Mouse (Mus musculus) myocyte (in vitro differentiated cells): ENCODE results near the gene Amer2. TPM values are rescaled to one million over a fixed set of nuclear protein-coding genes. Genes with fewer than 3 reads are reported as not detected.

Source experiments
- H3K27me3 ChIP-seq: one replicate; pipeline ENCODE4 v1.6.1; 2011; ENCODE audit not compliant: control insufficient read depth, insufficient read depth, insufficient read length
- H3K36me3 ChIP-seq: one replicate; pipeline ENCODE4 v1.6.1; 2011; ENCODE audit not compliant: control insufficient read depth, insufficient read depth
- H3K4me2 ChIP-seq: one replicate; pipeline ENCODE4 v1.6.1; 2011; ENCODE audit warnings: low read depth, control low read depth
- H3K4me3 ChIP-seq: one replicate; pipeline ENCODE4 v1.5.1; 2011; ENCODE audit warnings: mild to moderate bottlenecking, control low read depth, moderate library complexity
- H3K79me2 ChIP-seq: one replicate; pipeline ENCODE4 v1.6.1; 2011; ENCODE audit not compliant: control insufficient read depth, insufficient read depth
- H3ac ChIP-seq: one replicate; pipeline ENCODE4 v1.6.1; 2011; ENCODE audit not compliant: control insufficient read depth, insufficient read length
- CEBPB ChIP-seq: IDR thresholded peaks from 2 replicates; pipeline ENCODE4 v1.6.1; 2011; ENCODE audit warnings: mild to moderate bottlenecking, moderate library complexity; ENCODE audit not compliant: poor library complexity, insufficient read depth, severe bottlenecking
- E2F4 ChIP-seq: IDR thresholded peaks from one replicate; pipeline ENCODE4 v1.6.1; 2011; ENCODE audit warnings: mild to moderate bottlenecking, control low read depth, moderate library complexity; ENCODE audit not compliant: insufficient read depth
- MAX ChIP-seq: IDR thresholded peaks from one replicate; pipeline ENCODE4 v1.6.1; 2011; ENCODE audit warnings: low read depth, mild to moderate bottlenecking, control low read depth
- MYOD1 ChIP-seq, 3 experiments: IDR thresholded peaks; one replicate each; pipeline ENCODE4 v1.6.1; 2011; ENCODE audit warnings: control low read depth in 2 of 3, low read depth in 2 of 3, mild to moderate bottlenecking in 2 of 3, moderate library complexity in 1 of 3; ENCODE audit not compliant: insufficient read length in 2 of 3, control insufficient read depth in 1 of 3
- MYOG ChIP-seq, 3 experiments: IDR thresholded peaks; one replicate each; pipeline ENCODE4 v1.6.1; 2011; ENCODE audit warnings: control low read depth in 2 of 3, low read depth in 2 of 3, mild to moderate bottlenecking in 2 of 3; ENCODE audit not compliant: insufficient read length in 2 of 3, control insufficient read depth in 1 of 3, insufficient read depth in 1 of 3
- POLR2A ChIP-seq: IDR thresholded peaks from one replicate; pipeline ENCODE4 v1.6.1; 2011; ENCODE audit warnings: low read depth, mild to moderate bottlenecking, control low read depth, moderate library complexity; ENCODE audit not compliant: insufficient read length
- POLR2AphosphoS2 ChIP-seq: IDR thresholded peaks from one replicate; pipeline ENCODE4 v1.6.1; 2011; ENCODE audit warnings: low read depth, control low read depth; ENCODE audit not compliant: insufficient read length
- REST ChIP-seq: IDR thresholded peaks from one replicate; pipeline ENCODE4 v1.6.1; 2011; ENCODE audit warnings: mild to moderate bottlenecking, control low read depth, moderate library complexity; ENCODE audit not compliant: insufficient read depth, insufficient read length
- SRF ChIP-seq: IDR thresholded peaks from one replicate; pipeline ENCODE4 v1.6.1; 2011; ENCODE audit warnings: low read depth; ENCODE audit not compliant: control insufficient read depth, insufficient read length
- TCF12 ChIP-seq: IDR thresholded peaks from one replicate; pipeline ENCODE4 v1.6.1; 2011; ENCODE audit warnings: mild to moderate bottlenecking, control low read depth; ENCODE audit not compliant: poor library complexity, insufficient read depth, severe bottlenecking
- TCF3 ChIP-seq: IDR thresholded peaks from one replicate; pipeline ENCODE4 v1.6.1; 2011; ENCODE audit warnings: low read depth, control low read depth; ENCODE audit not compliant: insufficient read length
- USF1 ChIP-seq: IDR thresholded peaks from one replicate; pipeline ENCODE4 v1.6.1; 2011; ENCODE audit warnings: low read depth, mild to moderate bottlenecking, control low read depth, moderate library complexity
- polyA plus RNA-seq: library from polyadenylated mRNA; unstranded; fragments of >200 nt; fragmentation: generic; extraction: Trizol; gene quantifications from one replicate; pipeline ENCODE4 v1.2.1, GENCODE M21; 2012; ENCODE audit warnings: missing spikeins

The Amer2 gene
- polyA plus RNA-seq, 1 experiment: not detected

GRCm38 (mm10) chr14:60388332-60388731 is 15.3 kb downstream of the Amer2 start:
- no peak overlapping the region for H3ac ChIP-seq
- TF ChIP-seq USF1 (no peak), MYOD1 (IDR thresholded peaks at IDR 0.05; ENCODE audit: control insufficient read depth in 1 of 3, insufficient read length in 2 of 3, low read depth in 2 of 3) (no peak), E2F4 (no peak), TCF3 (no peak), SRF (no peak), TCF12 (no peak), POLR2A (no peak), CEBPB (no peak), MYOG (IDR thresholded peaks at IDR 0.05; ENCODE audit: control insufficient read depth in 1 of 3, insufficient read depth in 1 of 3, insufficient read length in 2 of 3, low read depth in 2 of 3) (no peak), REST (no peak), POLR2AphosphoS2 (no peak), MAX (no peak)
- no peaks in the 10 kb centered on the region for H3K79me2 ChIP-seq
- no peak overlapping the region for H3K4me3 ChIP-seq
- peaks cover 23% of the 10 kb centered on the region for H3K27me3 ChIP-seq
- no peak overlapping the region for H3K4me2 ChIP-seq
- H3K36me3 ChIP-seq: no peaks in the 10 kb centered on the region

GRCm38 (mm10) chr14:60392202-60392601 is 19.1 kb downstream of the Amer2 start:
- Histone ChIP-seq H3K36me3 (no peaks in the 10 kb centered on the region), H3K4me2 (no peak overlapping the region), H3ac (no peak overlapping the region), H3K4me3 (no peak overlapping the region), H3K79me2 (no peaks in the 10 kb centered on the region), H3K27me3 (peaks cover 20% of the 10 kb centered on the region)
- TF ChIP-seq POLR2AphosphoS2 (no peak), MAX (no peak), E2F4 (no peak), POLR2A (no peak), TCF12 (no peak), MYOD1 (IDR thresholded peaks at IDR 0.05; ENCODE audit: control insufficient read depth in 1 of 3, insufficient read length in 2 of 3, low read depth in 2 of 3) (no peak), MYOG (IDR thresholded peaks at IDR 0.05; ENCODE audit: control insufficient read depth in 1 of 3, insufficient read depth in 1 of 3, insufficient read length in 2 of 3, low read depth in 2 of 3) (no peak)

GRCm38 (mm10) chr14:60397321-60397720 is 24.3 kb downstream of the Amer2 start:
- TF ChIP-seq MAX (no peak), CEBPB (no peak), USF1 (no peak), SRF (no peak), MYOD1 (IDR thresholded peaks at IDR 0.05; ENCODE audit: control insufficient read depth in 1 of 3, insufficient read length in 2 of 3, low read depth in 2 of 3) (no peak), E2F4 (no peak), TCF12 (no peak), POLR2AphosphoS2 (no peak), TCF3 (no peak), REST (no peak), MYOG (IDR thresholded peaks at IDR 0.05; ENCODE audit: control insufficient read depth in 1 of 3, insufficient read depth in 1 of 3, insufficient read length in 2 of 3, low read depth in 2 of 3) (no peak)
- Histone ChIP-seq H3K4me3 (no peak overlapping the region), H3K27me3 (peaks cover 18% of the 10 kb centered on the region), H3K4me2 (no peak overlapping the region), H3ac (no peak overlapping the region), H3K79me2 (no peaks in the 10 kb centered on the region), H3K36me3 (no peaks in the 10 kb centered on the region)

- Histone ChIP-seq H3ac (no peak overlapping the region), H3K27me3 (peaks cover 14% of the 10 kb centered on the region), H3K4me3 (no peak overlapping the region), H3K79me2 (no peaks in the 10 kb centered on the region), H3K36me3 (no peaks in the 10 kb centered on the region), H3K4me2 (no peak overlapping the region)
- no peak for TF ChIP-seq MAX
- TF ChIP-seq POLR2A: no peak
- TF ChIP-seq TCF3: no peak
- no peak for TF ChIP-seq POLR2AphosphoS2
- no peak for TF ChIP-seq MYOG (IDR thresholded peaks at IDR 0.05; ENCODE audit: control insufficient read depth in 1 of 3, insufficient read depth in 1 of 3, insufficient read length in 2 of 3, low read depth in 2 of 3)
- no peak for TF ChIP-seq USF1
- TF ChIP-seq MYOD1 (IDR thresholded peaks at IDR 0.05; ENCODE audit: control insufficient read depth in 1 of 3, insufficient read length in 2 of 3, low read depth in 2 of 3): no peak
- TF ChIP-seq CEBPB: no peak
- TF ChIP-seq SRF: no peak
- no peak for TF ChIP-seq E2F4
- TF ChIP-seq REST: no peak
- TF ChIP-seq TCF12: no peak
These were observed 25.8 kb downstream of the Amer2 start for GRCm38 (mm10) chr14:60398861-60399260.

- Histone ChIP-seq H3K79me2 (no peaks in the 10 kb centered on the region), H3K36me3 (no peaks in the 10 kb centered on the region), H3K4me2 (no peak overlapping the region), H3ac (no peak overlapping the region), H3K4me3 (no peak overlapping the region), H3K27me3 (peaks cover 10% of the 10 kb centered on the region)
- TF ChIP-seq SRF (no peak), MYOD1 (IDR thresholded peaks at IDR 0.05; ENCODE audit: control insufficient read depth in 1 of 3, insufficient read length in 2 of 3, low read depth in 2 of 3) (no peak), CEBPB (no peak), TCF12 (no peak), REST (no peak), E2F4 (no peak), USF1 (no peak), POLR2AphosphoS2 (no peak), POLR2A (no peak), MAX (no peak), MYOG (IDR thresholded peaks at IDR 0.05; ENCODE audit: control insufficient read depth in 1 of 3, insufficient read depth in 1 of 3, insufficient read length in 2 of 3, low read depth in 2 of 3) (no peak), TCF3 (no peak)
These were observed 30.2 kb downstream of the Amer2 start for GRCm38 (mm10) chr14:60403228-60403627.
